Mouse (Mus musculus): ENCODE data around the gene Gbx2. TPM values are rescaled to one million over a fixed set of nuclear protein-coding genes. Genes with fewer than 3 reads are reported as not detected.

The Gbx2 gene
- polyA plus RNA-seq (2015; fragmentation: Nextera tagmentation; extraction: Ambion mirVana) = not detected in 2 replicates

DNA sequence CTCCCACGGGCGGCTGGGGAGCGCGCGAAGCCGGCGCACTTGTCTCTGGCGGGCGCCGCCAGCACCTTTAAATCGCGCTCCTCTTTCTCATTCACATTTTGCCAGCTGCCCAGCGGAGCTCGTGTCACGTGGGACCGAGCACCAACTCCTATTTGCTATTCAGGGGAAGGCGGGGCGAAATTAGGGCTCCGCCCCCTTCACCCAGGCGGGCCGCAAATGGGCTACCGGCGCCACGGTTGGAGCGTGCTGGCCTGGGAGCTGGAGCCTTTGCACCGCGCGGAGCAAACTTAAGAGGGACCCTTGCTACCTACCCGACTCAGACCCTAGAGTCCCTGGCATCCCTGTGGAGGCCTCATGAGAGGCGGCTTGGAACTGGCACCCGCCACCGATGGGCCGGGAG lies at the start of gene Gbx2:
TSS of gene Gbx2 (minus strand) at position 60 of the 400 bp plus-strand sequence.

Other genes with a start within 250 kb of the Gbx2 start
- 3.6 and 5.4 TPM in 2 replicates for gene Asb18, start 83.5 kb upstream of the Gbx2 start, polyA plus RNA-seq (2015; fragmentation: Nextera tagmentation; extraction: Ambion mirVana)
- gene Iqca, start 222.2 kb upstream of the Gbx2 start, polyA plus RNA-seq (2015; fragmentation: Nextera tagmentation; extraction: Ambion mirVana) = not detected in 2 replicates